Mouse (Mus musculus) bone marrow, adult 2 months (tissue): ENCODE data around the gene Ptpru.

Experiments
- CTCF ChIP-seq: fragments of 200-500 bp; IDR thresholded peaks from 2 replicates; pipeline ENCODE4 v1.5.1; 2011; ENCODE audit warnings: low read length, control low read depth; ENCODE audit not compliant: control insufficient read depth, insufficient read depth
- POLR2A ChIP-seq: fragments of 200-500 bp; IDR thresholded peaks from 2 replicates; pipeline ENCODE4 v1.6.1; 2011; ENCODE audit warnings: low read depth, mild to moderate bottlenecking, control low read depth, low read length, borderline replicate concordance; ENCODE audit not compliant: control insufficient read depth

DNA sequence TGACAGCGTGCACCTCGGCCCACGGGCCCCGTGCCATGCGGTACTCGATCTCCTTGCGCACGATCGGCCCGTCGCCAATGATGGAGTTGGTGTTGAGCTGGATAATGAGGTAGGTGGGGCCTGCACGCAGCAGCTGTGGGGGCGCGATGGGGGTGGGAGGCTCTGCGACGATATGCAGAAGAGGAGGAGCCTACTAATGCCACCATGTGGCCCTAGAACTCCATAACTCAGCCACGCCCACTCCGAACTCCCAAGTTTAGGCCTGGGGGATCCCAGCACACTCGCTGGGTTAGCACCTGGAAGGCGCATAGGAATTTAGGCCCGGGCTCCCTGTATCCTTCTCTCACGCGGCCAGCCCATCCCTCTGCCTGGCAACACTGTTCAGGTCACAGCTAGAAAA lies 19.2 kb downstream of the Ptpru start:
- TF ChIP-seq CTCF (no peak), POLR2A (no peak)
